Mouse (Mus musculus) activated CD4-positive, CD25-positive, alpha-beta regulatory T cell, adult 9 weeks (primary cell): ENCODE data around the gene Agpat2. TPM values are rescaled to one million over a fixed set of nuclear protein-coding genes. Genes with fewer than 3 reads are reported as not detected.

Experiments
- polyA plus RNA-seq: library from polyadenylated mRNA; unstranded; fragments of 100-300 nt; shearing (Covaris generic); gene quantifications from one replicate; pipeline ENCODE4 v1.2.1, GENCODE M21; 2017

Agpat2 gene
- polyA plus RNA-seq: 7.1 TPM

GRCm38 (mm10) chr2:26603720-26604671 lies at the start of gene Agpat2:
TSS of gene Agpat2 (minus strand) at chr2:26604417.

GRCm38 (mm10) chr2:26627921-26628739 lies 23.9 kb upstream of the Agpat2 start, which contains the start of gene Fam69b:
TSS of gene Fam69b (plus strand) at chr2:26628457.

GRCm38 (mm10) chr2:26586294-26587043 lies 17.7 kb downstream of the Agpat2 start, which contains the start of gene Gm20532:
TSS of gene Gm20532 (plus strand) at chr2:26586639.

GRCm38 (mm10) chr2:26579714-26580113 lies 24.5 kb downstream of the Agpat2 start, which contains the start of gene Egfl7:
TSS of gene Egfl7 (plus strand) at chr2:26580014.

Other genes starting within 250 kb of the Agpat2 start
- 2.8 TPM for gene Card9, start 243.5 kb downstream of the Agpat2 start, polyA plus RNA-seq
- gene Snapc4, start 223.8 kb downstream of the Agpat2 start, polyA plus RNA-seq: 55.6 TPM
- gene Entr1, start 215.1 kb downstream of the Agpat2 start, polyA plus RNA-seq: 44.2 TPM
- 103 TPM for gene Pmpca, start 215.1 kb downstream of the Agpat2 start, polyA plus RNA-seq
- 22.4 TPM for gene Inpp5e, start 195.2 kb downstream of the Agpat2 start, polyA plus RNA-seq
- 67.6 TPM for gene Sec16a, start 159.2 kb downstream of the Agpat2 start, polyA plus RNA-seq
- gene Notch1, start 87.8 kb downstream of the Agpat2 start, polyA plus RNA-seq: 22.0 TPM
- gene Egfl7, start 24.4 kb downstream of the Agpat2 start, polyA plus RNA-seq: 1.1 TPM
- gene Gm20532, start 17.8 kb downstream of the Agpat2 start, polyA plus RNA-seq: not detected
- 1.3 TPM for gene Fam69b, start 24.0 kb upstream of the Agpat2 start, polyA plus RNA-seq
- 0.61 TPM for gene Lcn4, start 66.9 kb upstream of the Agpat2 start, polyA plus RNA-seq